Mouse (Mus musculus): Measurements from ENCODE around the gene Tmem125. TPM values are rescaled to one million over a fixed set of nuclear protein-coding genes. Genes with fewer than 3 reads are reported as not detected.
"Not testable (repeated sequence)": the region's sequence is repeated elsewhere in the genome, so short reads cannot be mapped to it uniquely, and the experiment has no call there.

The Tmem125 gene
- polyA plus RNA-seq, 1 experiment from 2014 or later: 4.4 TPM

DNA sequence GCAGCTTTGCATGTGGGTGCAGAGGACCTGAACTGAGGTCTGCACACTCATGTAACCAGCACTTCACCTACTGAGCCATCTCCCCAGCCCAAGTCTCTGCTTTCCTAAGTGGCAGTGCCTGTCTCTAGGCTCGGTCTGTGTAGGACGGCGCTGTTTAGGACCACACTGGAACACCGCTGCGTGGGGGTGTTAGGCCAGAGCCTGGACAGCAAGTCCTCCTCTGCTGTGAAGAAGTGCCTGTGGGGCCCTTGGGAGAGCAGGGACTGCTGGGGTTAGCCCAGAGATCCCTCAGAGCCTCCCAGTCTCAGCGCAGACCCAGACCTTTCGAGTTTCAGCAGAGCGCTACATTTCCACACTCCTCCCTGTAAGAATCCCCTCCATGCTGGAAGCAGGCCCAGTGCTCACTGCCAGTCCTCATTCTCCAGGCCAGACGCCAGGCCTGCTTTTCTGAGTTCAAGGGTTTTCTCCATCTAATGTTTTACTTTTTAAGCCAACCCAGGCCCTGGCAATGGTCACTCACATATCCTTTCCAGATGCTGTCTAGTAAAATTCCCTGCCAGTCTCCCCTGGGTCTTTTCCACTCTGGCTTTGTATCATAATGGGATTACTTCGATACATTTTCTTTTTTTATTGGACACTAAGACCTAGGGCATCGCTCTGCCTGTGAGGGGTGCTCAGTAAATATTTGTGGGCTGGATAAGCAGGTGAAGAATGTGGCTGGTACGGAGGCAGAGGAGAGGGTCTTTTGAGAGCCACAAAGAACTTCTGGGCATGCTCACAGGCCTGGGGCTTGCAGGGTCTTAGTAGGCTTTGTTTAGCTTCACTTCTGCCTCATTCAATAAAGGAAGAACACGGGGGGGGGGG, 20.4 kb upstream of the Tmem125 start:
- H3K27me3 ChIP-seq (ENCODE audit: insufficient read depth, low read length): no peaks in the 10 kb centered on the region
- H3K4me2 ChIP-seq (ENCODE audit: low read depth, low read length): no peak overlapping the region
- H3K9ac ChIP-seq (replicated peaks): no peak overlapping the region
- no peaks in the 10 kb centered on the region for H3K9me3 ChIP-seq (ENCODE audit: low read length)
- H3K27ac ChIP-seq (ENCODE audit: low read depth): no peak overlapping the region
- no peak for TF ChIP-seq EP300 (IDR thresholded peaks at IDR 0.05; ENCODE audit: low read depth)
- TF ChIP-seq CTCF (IDR thresholded peaks at IDR 0.05; ENCODE audit: low read depth): no peak
- DNase-seq (no peak), ATAC-seq (no peak)
- H3K4me3 ChIP-seq (ENCODE audit: low read depth, low read length): no peak overlapping the region
- WGBS (ENCODE audit: insufficient replicate concordance): 79% methylated on average over 13 of the region's 13 CpGs
- no peaks in the 10 kb centered on the region for H3K4me1 ChIP-seq (ENCODE audit: insufficient read depth)
- H3K36me3 ChIP-seq (replicated peaks; ENCODE audit: insufficient read depth, low read length): no peaks in the 10 kb centered on the region

DNA sequence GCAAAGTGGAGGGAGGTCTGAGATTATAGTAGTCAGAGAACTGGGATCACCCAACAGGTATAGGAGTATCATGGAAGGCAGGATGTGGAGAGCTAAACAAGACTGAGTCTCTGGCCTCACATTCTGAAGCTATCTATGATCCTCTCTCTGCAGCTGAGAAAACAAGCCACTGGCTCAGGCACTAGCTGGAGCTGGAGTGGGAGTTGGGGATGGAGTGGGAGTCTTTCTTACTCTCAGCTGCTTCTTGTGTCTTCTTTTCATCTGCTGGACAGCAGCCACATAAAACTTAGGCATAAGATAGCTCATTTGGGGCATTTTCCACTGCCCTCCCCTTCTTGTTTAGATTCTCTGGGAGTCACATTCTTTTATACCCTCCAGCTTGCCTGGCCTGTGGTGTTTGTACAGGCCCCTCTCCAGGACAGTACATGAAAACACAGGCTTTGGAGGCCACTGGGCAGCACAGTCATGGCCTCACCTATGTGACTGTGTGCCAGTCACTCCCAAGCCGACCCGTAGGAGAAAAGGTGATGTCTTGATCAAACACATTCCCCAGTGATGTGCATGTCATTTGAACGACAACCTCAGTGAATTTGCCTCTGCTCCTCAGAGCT, 9.3 kb upstream of the Tmem125 start:
- no peak overlapping the region for H3K4me3 ChIP-seq (ENCODE audit: low read depth, low read length)
- H3K9ac ChIP-seq (replicated peaks): no peak overlapping the region
- DNase-seq: no peak
- ATAC-seq: no peak
- no peaks in the 10 kb centered on the region for H3K9me3 ChIP-seq (ENCODE audit: low read length)
- H3K27ac ChIP-seq (ENCODE audit: low read depth): no peak overlapping the region
- H3K27me3 ChIP-seq (ENCODE audit: insufficient read depth, low read length): no peaks in the 10 kb centered on the region
- WGBS (ENCODE audit: insufficient replicate concordance): 62% methylated on average over 3 of the region's 3 CpGs
- no peaks in the 10 kb centered on the region for H3K4me1 ChIP-seq (ENCODE audit: insufficient read depth)
- H3K36me3 ChIP-seq (replicated peaks; ENCODE audit: insufficient read depth, low read length): no peaks in the 10 kb centered on the region
- TF ChIP-seq EP300 (IDR thresholded peaks at IDR 0.05; ENCODE audit: low read depth) (no peak), CTCF (IDR thresholded peaks at IDR 0.05; ENCODE audit: low read depth) (no peak)
- no peak overlapping the region for H3K4me2 ChIP-seq (ENCODE audit: low read depth, low read length)

DNA sequence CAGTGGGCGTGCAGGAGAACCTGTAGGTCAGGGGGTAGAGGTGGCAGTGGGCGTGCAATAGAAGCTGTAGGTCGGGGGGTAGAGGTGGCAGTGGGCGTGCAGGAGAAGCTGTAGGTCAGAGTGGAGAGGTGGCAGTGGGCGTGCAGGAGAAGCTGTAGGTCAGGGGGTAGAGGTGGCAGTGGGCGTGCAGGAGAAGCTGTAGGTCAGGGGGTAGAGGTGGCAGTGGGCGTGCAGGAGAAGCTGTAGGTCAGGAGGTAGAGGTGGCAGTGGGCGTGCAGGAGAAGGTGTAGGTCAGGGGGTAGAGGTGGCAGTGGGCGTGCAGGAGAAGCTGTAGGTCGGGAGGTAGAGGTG, 4.3 kb upstream of the Tmem125 start:
- WGBS (ENCODE audit: insufficient replicate concordance): 76% methylated on average over 10 of the region's 10 CpGs
- ATAC-seq; H3K36me3 ChIP-seq (replicated peaks; ENCODE audit: insufficient read depth, low read length): not testable (repeated sequence)

DNA sequence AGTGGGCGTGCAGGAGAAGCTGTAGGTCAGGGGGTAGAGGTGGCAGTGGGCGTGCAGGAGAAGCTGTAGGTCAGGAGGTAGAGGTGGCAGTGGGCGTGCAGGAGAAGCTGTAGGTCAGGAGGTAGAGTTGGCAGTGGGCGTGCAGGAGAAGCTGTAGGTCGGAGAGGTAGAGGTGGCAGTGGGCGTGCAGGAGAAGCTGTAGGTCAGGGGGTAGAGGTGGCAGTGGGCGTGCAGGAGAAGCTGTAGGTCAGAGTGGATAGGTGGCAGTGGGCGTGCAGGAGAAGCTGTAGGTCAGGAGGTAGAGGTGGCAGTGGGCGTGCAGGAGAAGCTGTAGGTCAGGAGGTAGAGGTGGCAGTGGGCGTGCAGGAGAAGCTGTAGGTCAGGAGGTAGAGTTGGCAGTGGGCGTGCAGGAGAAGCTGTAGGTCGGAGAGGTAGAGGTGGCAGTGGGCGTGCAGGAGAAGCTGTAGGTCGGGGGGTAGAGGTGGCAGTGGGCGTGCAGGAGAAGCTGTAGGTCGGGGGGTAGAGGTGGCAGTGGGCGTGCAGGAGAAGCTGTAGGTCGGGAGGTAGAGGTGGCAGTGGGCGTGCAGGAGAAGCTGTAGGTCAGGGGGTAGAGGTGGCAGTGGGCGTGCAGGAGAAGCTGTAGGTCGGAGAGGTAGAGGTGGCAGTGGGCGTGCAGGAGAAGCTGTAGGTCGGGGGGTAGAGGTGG, 3.7 kb upstream of the Tmem125 start:
- not testable (repeated sequence) for H3K4me1 ChIP-seq (ENCODE audit: insufficient read depth); ATAC-seq; H3K27me3 ChIP-seq (ENCODE audit: insufficient read depth, low read length); DNase-seq; H3K4me3 ChIP-seq (ENCODE audit: low read depth, low read length); H3K36me3 ChIP-seq (replicated peaks; ENCODE audit: insufficient read depth, low read length); H3K27ac ChIP-seq (ENCODE audit: low read depth); H3K9me3 ChIP-seq (ENCODE audit: low read length); H3K4me2 ChIP-seq (ENCODE audit: low read depth, low read length); H3K9ac ChIP-seq (replicated peaks)
- 80% methylated on average over 22 of the region's 23 CpGs for WGBS (ENCODE audit: insufficient replicate concordance)

More for the DNA sequence above, 4.3 kb upstream of the Tmem125 start:
- H3K4me3 ChIP-seq (ENCODE audit: low read depth, low read length); H3K9me3 ChIP-seq (ENCODE audit: low read length); H3K9ac ChIP-seq (replicated peaks); H3K27ac ChIP-seq (ENCODE audit: low read depth); H3K4me1 ChIP-seq (ENCODE audit: insufficient read depth); H3K4me2 ChIP-seq (ENCODE audit: low read depth, low read length); H3K27me3 ChIP-seq (ENCODE audit: insufficient read depth, low read length): not testable (repeated sequence)
- DNase-seq: peak; percentile 88
- peak; percentile 15; the same call in 1 of the 2 replicates for TF ChIP-seq CTCF (IDR thresholded peaks at IDR 0.05; ENCODE audit: low read depth)

DNA sequence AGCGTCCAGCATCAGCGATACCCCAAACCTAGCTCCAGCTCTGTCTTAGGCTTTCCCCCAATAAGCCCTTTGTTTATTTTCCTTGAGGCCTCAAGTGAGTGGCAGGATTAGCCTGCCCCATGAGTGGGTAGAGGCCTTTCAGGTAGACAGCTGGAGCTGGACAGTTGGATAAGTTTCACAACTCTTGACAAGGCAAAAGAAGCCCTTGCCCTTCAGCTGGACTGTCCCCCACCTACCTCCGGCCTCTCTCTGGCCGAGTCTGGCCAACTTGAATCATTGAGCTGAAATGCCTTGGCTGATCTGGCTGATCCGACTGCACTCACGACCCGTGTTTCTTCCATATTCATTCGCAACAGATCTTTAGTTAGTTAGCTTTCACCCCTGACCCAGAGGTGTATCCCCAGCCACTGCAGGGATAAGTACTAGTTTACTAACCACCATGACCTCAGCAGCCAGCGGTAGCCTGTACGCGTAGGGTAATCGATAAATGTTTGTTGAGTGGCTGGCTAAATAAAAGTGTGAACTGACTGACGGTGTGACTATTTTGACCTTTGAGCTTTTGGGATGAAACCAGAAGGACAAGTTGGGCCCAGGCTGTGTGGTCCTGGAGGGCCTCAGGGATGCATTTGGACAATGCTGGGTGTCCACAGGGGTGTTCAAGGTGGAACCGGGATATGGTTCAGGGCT, 740 bp upstream of the Tmem125 start:
- H3K4me3 ChIP-seq (ENCODE audit: low read depth, low read length): peak overlapping the region; percentile 45

DNA sequence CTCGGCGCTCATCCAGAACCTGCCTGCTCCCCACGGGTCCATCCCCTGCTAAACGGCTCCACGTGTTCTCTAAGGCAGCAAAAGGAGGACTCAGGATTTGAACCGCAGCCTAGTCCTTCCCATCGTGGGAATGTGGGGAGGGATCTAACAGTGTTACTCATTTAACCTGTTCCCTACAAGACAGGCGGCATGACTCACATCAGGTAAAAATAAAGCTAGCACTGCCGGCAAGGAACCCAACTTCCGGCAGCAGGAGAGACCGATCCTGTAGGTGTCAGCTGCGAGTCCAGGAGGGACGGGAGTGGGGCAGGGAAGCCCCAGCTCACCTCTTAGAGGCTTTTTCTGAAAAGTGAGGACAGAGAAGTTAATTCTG, 700 bp downstream of the Tmem125 start:
- Histone ChIP-seq H3K27ac (ENCODE audit: low read depth) (peak overlapping the region; percentile 90), H3K36me3 (replicated peaks; ENCODE audit: insufficient read depth, low read length) (no peaks in the 10 kb centered on the region), H3K4me1 (ENCODE audit: insufficient read depth) (0 out of 2 replicates have a peak, but pooled peaks cover 5% of the 10 kb centered on the region), H3K4me2 (ENCODE audit: low read depth, low read length) (peak overlapping the region; percentile 73), H3K4me3 (ENCODE audit: low read depth, low read length) (peak overlapping the region; percentile 45), H3K9ac (replicated peaks) (0 out of 2 replicates have a peak overlapping the region, but pooled peaks have one; percentile 8), H3K27me3 (ENCODE audit: insufficient read depth, low read length) (no peaks in the 10 kb centered on the region), H3K9me3 (ENCODE audit: low read length) (no peaks in the 10 kb centered on the region)
- peak; percentile 21 for DNase-seq
- peak; percentile 48 for ATAC-seq
- WGBS (ENCODE audit: insufficient replicate concordance): 17% methylated on average over 13 of the region's 13 CpGs
- TF ChIP-seq CTCF (IDR thresholded peaks at IDR 0.05; ENCODE audit: low read depth): no peak
- no peak for TF ChIP-seq EP300 (IDR thresholded peaks at IDR 0.05; ENCODE audit: low read depth)

More for the DNA sequence above, 740 bp upstream of the Tmem125 start:
- ATAC-seq: peak; percentile 86
- TF ChIP-seq CTCF (IDR thresholded peaks at IDR 0.05; ENCODE audit: low read depth) (no peak), EP300 (IDR thresholded peaks at IDR 0.05; ENCODE audit: low read depth) (no peak)
- no peaks in the 10 kb centered on the region for H3K27me3 ChIP-seq (ENCODE audit: insufficient read depth, low read length)
- H3K36me3 ChIP-seq (replicated peaks; ENCODE audit: insufficient read depth, low read length): no peaks in the 10 kb centered on the region
- WGBS (ENCODE audit: insufficient replicate concordance): 58% methylated on average over 14 of the region's 14 CpGs
- DNase-seq: peak; percentile 34
- H3K4me1 ChIP-seq (ENCODE audit: insufficient read depth): 0 out of 2 replicates have a peak, but pooled peaks cover 5% of the 10 kb centered on the region
- peak overlapping the region; percentile 52 for H3K9ac ChIP-seq (replicated peaks)
- H3K27ac ChIP-seq (ENCODE audit: low read depth): peak overlapping the region; percentile 90
- no peaks in the 10 kb centered on the region for H3K9me3 ChIP-seq (ENCODE audit: low read length)
- peak overlapping the region; percentile 73 for H3K4me2 ChIP-seq (ENCODE audit: low read depth, low read length)
